Comparison of ENCODE assay signal across 17 mouse cellular contexts in the genomic region with DNA sequence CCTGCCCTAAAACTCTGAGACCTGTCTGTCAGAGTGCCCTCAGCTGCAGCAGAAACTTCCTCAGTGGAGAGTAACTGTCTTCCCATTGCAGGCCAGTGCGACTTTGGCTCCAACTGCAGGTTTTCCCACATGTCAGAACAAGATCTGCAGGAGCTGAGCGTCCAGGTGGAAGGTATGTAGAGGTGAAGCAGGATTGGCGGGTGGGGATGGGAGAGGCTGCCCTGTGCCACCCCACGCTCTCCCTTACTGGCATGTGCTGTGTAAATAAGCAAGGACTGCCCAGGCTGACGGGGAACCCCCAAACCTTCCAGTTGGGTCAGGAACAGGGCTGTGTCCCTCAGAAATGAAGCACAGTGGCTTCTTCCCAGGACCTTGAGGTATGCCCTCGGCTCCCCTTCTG. TPM values are rescaled to one million over a fixed set of nuclear protein-coding genes. Genes with fewer than 3 reads are reported as not detected.
DNase-seq lines count a peak whose midpoint lies in the region; ATAC-seq and TF ChIP-seq lines count a peak whose summit lies in the region.
"Had no signal": no experiment of that assay in that cellular context is flagged by ENCODE, and none has a peak within 500 bp of the region (broad histone marks: within the 10 kb centered on the region; RNA-seq: fewer than 3 reads in every experiment).

No protein-coding gene starts in this region.

- WGBS in heart, embryonic 15.5 days: 81% methylated on average over 6 of the region's 6 CpGs
- 59% methylated on average over 6 of the region's 6 CpGs for WGBS in lung, postnatal 0 days
- 60% methylated on average over 6 of the region's 6 CpGs for WGBS in stomach, postnatal 0 days

- no peak overlapping the region for H3K9ac ChIP-seq in heart, embryonic 15.5 days
- no peak overlapping the region for H3K9ac ChIP-seq in lung, postnatal 0 days (replicated peaks; ENCODE audit: low read depth)
- H3K9ac ChIP-seq in stomach, postnatal 0 days (ENCODE audit: low read length): no peak overlapping the region
- H3K9ac ChIP-seq: heart, embryonic 12.5 days; neural tube, embryonic 13.5 days had no signal

- no peak for TF ChIP-seq EP300 in lung, postnatal 0 days (IDR thresholded peaks at IDR 0.05)
- no peak for TF ChIP-seq EP300 in stomach, postnatal 0 days (optimal IDR thresholded peaks at IDR 0.05)

- no peak for ATAC-seq in heart, embryonic 15.5 days (replicated peaks; ENCODE audit: insufficient number of reproducible peaks, insufficient read depth, low FRiP score, low read depth)
- ATAC-seq in lung, postnatal 0 days: peak; percentile 88
- ATAC-seq in stomach, postnatal 0 days (ENCODE audit: low FRiP score, low TSS enrichment): peak; percentile 86
- ATAC-seq: forebrain, embryonic 16.5 days had no signal

- no peak overlapping the region for H3K4me2 ChIP-seq in heart, embryonic 15.5 days
- H3K4me2 ChIP-seq in lung, postnatal 0 days (replicated peaks; ENCODE audit: low read depth, low read length): no peak overlapping the region
- no peak overlapping the region; the same call in 1 of the 2 replicates for H3K4me2 ChIP-seq in stomach, postnatal 0 days (replicated peaks; ENCODE audit: low read depth)
- H3K4me2 ChIP-seq: heart, embryonic 12.5 days; neural tube, embryonic 13.5 days had no signal

- H3K4me3 ChIP-seq in heart, embryonic 15.5 days: no peak overlapping the region
- H3K4me3 ChIP-seq in lung, postnatal 0 days (ENCODE audit: low read depth, low read length): no peak overlapping the region
- H3K4me3 ChIP-seq in stomach, postnatal 0 days (ENCODE audit: low read depth, low read length): no peak overlapping the region
- H3K4me3 ChIP-seq: erythroblast, embryonic 14.5 days; heart, embryonic 12.5 days; midbrain, embryonic 10.5 days; neural tube, embryonic 13.5 days had no signal

- DNase-seq in heart, postnatal 25 days (ENCODE audit: low spot score): no peak
- peak; percentile 79 for DNase-seq in urinary bladder, postnatal 14 days (ENCODE audit: low spot score)
- DNase-seq in urinary bladder, adult 2 months (ENCODE audit: low spot score): no peak
- peak; percentile 66 for DNase-seq in lung, postnatal 0 days (ENCODE audit: low spot score)
- DNase-seq in stomach, postnatal 0 days (ENCODE audit: low spot score): peak; percentile 71
- no peak for DNase-seq in retina, postnatal 1 day
- DNase-seq in MN1 (ENCODE audit: low spot score): no peak
- DNase-seq: cerebellum, adult 9-11 months; layer of hippocampus, adult 9-11 months had no signal

- peaks cover 13% of the 10 kb centered on the region for H3K4me1 ChIP-seq in heart, embryonic 15.5 days (replicated peaks)
- no peaks in the 10 kb centered on the region; the same call in 1 of the 2 replicates for H3K4me1 ChIP-seq in lung, postnatal 0 days (ENCODE audit: insufficient read depth, low read depth, low read length)
- no peaks in the 10 kb centered on the region for H3K4me1 ChIP-seq in stomach, postnatal 0 days (replicated peaks; ENCODE audit: control insufficient read depth, insufficient read depth)

- no peak for TF ChIP-seq CTCF in lung, postnatal 0 days (IDR thresholded peaks at IDR 0.05)
- TF ChIP-seq CTCF in stomach, postnatal 0 days (IDR thresholded peaks at IDR 0.05; ENCODE audit: low read depth): peak; percentile 28; the same call in 1 of the 2 replicates

- 0 out of 2 replicates have a peak, but pooled peaks cover 3% of the 10 kb centered on the region for H3K27me3 ChIP-seq in heart, embryonic 15.5 days
- H3K27me3 ChIP-seq in lung, postnatal 0 days (replicated peaks; ENCODE audit: insufficient read depth, low read length): no peaks in the 10 kb centered on the region
- H3K27me3 ChIP-seq in stomach, postnatal 0 days (ENCODE audit: control insufficient read depth, insufficient read depth, low read length): no peaks in the 10 kb centered on the region
- H3K27me3 ChIP-seq: neural tube, embryonic 13.5 days had no signal

- no peaks in the 10 kb centered on the region for H3K36me3 ChIP-seq in heart, embryonic 15.5 days
- H3K36me3 ChIP-seq in lung, postnatal 0 days (ENCODE audit: insufficient read depth, low read length): no peaks in the 10 kb centered on the region; the same call in 1 of the 2 replicates
- peaks cover 7% of the 10 kb centered on the region; the same call in 1 of the 2 replicates for H3K36me3 ChIP-seq in stomach, postnatal 0 days (ENCODE audit: control insufficient read depth, insufficient read depth, low read length)

- H3K27ac ChIP-seq in heart, embryonic 15.5 days: peak overlapping the region; percentile 17; the same call in 1 of the 2 replicates
- H3K27ac ChIP-seq in lung, postnatal 0 days (ENCODE audit: low read length): no peak overlapping the region
- H3K27ac ChIP-seq in stomach, postnatal 0 days (replicated peaks): peak overlapping the region; percentile 67
- H3K27ac ChIP-seq: midbrain, embryonic 10.5 days had no signal

- H3K9me3 ChIP-seq in heart, embryonic 15.5 days (replicated peaks): no peaks in the 10 kb centered on the region
- no peaks in the 10 kb centered on the region for H3K9me3 ChIP-seq in lung, postnatal 0 days (ENCODE audit: low read length)
- no peaks in the 10 kb centered on the region for H3K9me3 ChIP-seq in stomach, postnatal 0 days (ENCODE audit: control insufficient read depth, low read length)
- H3K9me3 ChIP-seq: heart, embryonic 12.5 days; midbrain, embryonic 10.5 days; neural tube, embryonic 13.5 days had no signal

- intact Hi-C loops in heart, postnatal 25 days (cut with DNase I): no loop called here

RNA-seq across cellular contexts. Expression of a gene that starts 16.5 kb away (rescaled TPM):
- 0.05 and 0.09 TPM in 2 replicates for polyA plus RNA-seq in heart, embryonic 15.5 days (2015; fragmentation: Nextera tagmentation; extraction: Ambion mirVana)
- total RNA-seq in heart, postnatal 25 days (2021): not detected
- polyA plus RNA-seq in urinary bladder, adult 2 months (2012; rRNA removed): 0.46 and 0.65 TPM in 2 replicates
- polyA plus RNA-seq in lung, postnatal 0 days (2015; fragmentation: Nextera tagmentation; extraction: Ambion mirVana): 0.14 and 0.15 TPM in 2 replicates
- 0.12 and 0.13 TPM in 2 replicates for polyA plus RNA-seq in stomach, postnatal 0 days (2015; fragmentation: Nextera tagmentation; extraction: Ambion mirVana)
- total RNA-seq: hematopoietic stem cell, adult 5-6 weeks; liver, adult 2 months had no signal
- polyA plus RNA-seq: erythroblast, embryonic 14.5 days; liver, adult 2 months had no signal

RNA-seq across cellular contexts. Expression of a gene that starts 25.6 kb away (rescaled TPM):
- 52.7 and 56.2 TPM in 2 replicates for polyA plus RNA-seq in heart, embryonic 15.5 days (2015; fragmentation: Nextera tagmentation; extraction: Ambion mirVana)
- 10 to 100 TPM; 25.7 to 26.3 TPM for total RNA-seq in heart, postnatal 25 days (2021)
- 64.8 and 77.0 TPM in 2 replicates for polyA plus RNA-seq in urinary bladder, adult 2 months (2012; rRNA removed)
- 63.7 and 67.2 TPM in 2 replicates for polyA plus RNA-seq in lung, postnatal 0 days (2015; fragmentation: Nextera tagmentation; extraction: Ambion mirVana)
- polyA plus RNA-seq in stomach, postnatal 0 days (2015; fragmentation: Nextera tagmentation; extraction: Ambion mirVana): 57.4 and 63.5 TPM in 2 replicates

RNA-seq across cellular contexts. Expression of a gene that starts 26.0 kb away (rescaled TPM):
- polyA plus RNA-seq in heart, embryonic 15.5 days (2015; fragmentation: Nextera tagmentation; extraction: Ambion mirVana): 1,608 and 2,078 TPM in 2 replicates
- 1,000 to 10,000 TPM; 1,536 to 1,541 TPM for total RNA-seq in heart, postnatal 25 days (2021)
- 1,105 and 1,175 TPM in 2 replicates for polyA plus RNA-seq in urinary bladder, adult 2 months (2012; rRNA removed)
- polyA plus RNA-seq in lung, postnatal 0 days (2015; fragmentation: Nextera tagmentation; extraction: Ambion mirVana): 723 and 783 TPM in 2 replicates
- polyA plus RNA-seq in stomach, postnatal 0 days (2015; fragmentation: Nextera tagmentation; extraction: Ambion mirVana): 1,477 and 1,517 TPM in 2 replicates

Comparison
In these comparisons a context has a peak if more than half of its experiments do, and no peak if none do; other contexts are left out.
1. DNase-seq: peak in urinary bladder, postnatal 14 days (single experiment), lung, postnatal 0 days (single experiment) and stomach, postnatal 0 days (single experiment); none in heart, postnatal 25 days (single experiment), urinary bladder, adult 2 months (single experiment), retina, postnatal 1 day (single experiment) and MN1 (single experiment).